Mouse (Mus musculus) lung, embryonic 14.5 days (tissue): Measurements from ENCODE around the gene Cerk. TPM values are rescaled to one million over a fixed set of nuclear protein-coding genes. Genes with fewer than 3 reads are reported as not detected.
A peak's percentile ranks its signal among the peaks of the same experiment; 100 is the strongest.

Experiments used
- ATAC-seq: fragments of 200-750 bp; cut with Nextera tagmentation; 2 replicates; pipeline ENCODE4 v1.8.0; 2017; ENCODE audit warnings: mild to moderate bottlenecking, moderate TSS enrichment, moderate library complexity; ENCODE audit not compliant: insufficient read depth
- DNase-seq: peaks from one replicate; pipeline ENCODE4 v3.0.0-alpha.2; 2015
- H3K27ac ChIP-seq: fragments of 300-500 bp; sonication (generic); 2 replicates; pipeline ENCODE4 v1.5.1; 2014; ENCODE audit warnings: low read depth, mild to moderate bottlenecking, moderate library complexity
- H3K27me3 ChIP-seq: fragments of 300-500 bp; sonication (generic); 2 replicates; pipeline ENCODE4 v1.6.1; 2014; ENCODE audit warnings: low read length, control low read depth; ENCODE audit not compliant: insufficient read depth
- H3K36me3 ChIP-seq: fragments of 300-500 bp; sonication (generic); 2 replicates; pipeline ENCODE4 v1.6.1; 2014; ENCODE audit warnings: control low read depth; ENCODE audit not compliant: insufficient read depth
- H3K4me1 ChIP-seq: fragments of 300-500 bp; sonication (generic); 2 replicates; pipeline ENCODE4 v1.6.1; 2014; ENCODE audit warnings: antibody characterized with exemption, control low read depth; ENCODE audit not compliant: insufficient read depth
- H3K4me2 ChIP-seq: fragments of 300-500 bp; sonication (generic); 2 replicates; pipeline ENCODE4 v1.6.1; 2014; ENCODE audit warnings: mild to moderate bottlenecking
- H3K4me3 ChIP-seq: fragments of 300-500 bp; sonication (generic); 2 replicates; pipeline ENCODE4 v1.5.1; 2014; ENCODE audit warnings: low read depth, low read length
- H3K9ac ChIP-seq: fragments of 300-500 bp; sonication (generic); 2 replicates; pipeline ENCODE4 v1.6.1; 2014
- H3K9me3 ChIP-seq: fragments of 300-500 bp; sonication (generic); 2 replicates; pipeline ENCODE4 v1.6.1; 2016; ENCODE audit warnings: low read depth, low read length, control low read depth
- CTCF ChIP-seq: IDR thresholded peaks from 2 replicates; pipeline ENCODE4 v1.5.1; 2016; ENCODE audit warnings: antibody characterized with exemption, low read depth
- WGBS: fragments of 180-500 bp; shearing (Covaris S2); extraction: QIAGEN DNeasy Blood & Tissue Kit; methylation state at CpG from one replicate; pipeline ENCODE4 v1.1.7; 2014; 5-methylcytosine and 5-hydroxymethylcytosine counted together
- polyA plus RNA-seq: library from polyadenylated mRNA; unstranded; fragments of >200 nt; fragmentation: Nextera tagmentation; extraction: Ambion mirVana; gene quantifications from 2 replicates; pipeline ENCODE4 v1.2.1, GENCODE M21; 2014

Gene Cerk
- polyA plus RNA-seq, 1 experiment from 2014 or later = 34.2 TPM

GRCm38 (mm10) chr15:86205300-86205699, 19.4 kb upstream of the Cerk start:
- peak; percentile 70 for TF ChIP-seq CTCF
- WGBS = 55% methylated on average over 2 of the region's 2 CpGs
- peak; percentile 62 for DNase-seq

GRCm38 (mm10) chr15:86203942-86204561, 18.1 kb upstream of the Cerk start:
- DNase-seq = peak; percentile 57

More at GRCm38 (mm10) chr15:86205300-86205699, 19.4 kb upstream of the Cerk start:
- Histone ChIP-seq H3K36me3 (no peaks in the 10 kb centered on the region), H3K4me1 (peaks cover 3% of the 10 kb centered on the region; the same call in 1 of the 2 replicates), H3K9ac (no peak overlapping the region), H3K4me3 (no peak overlapping the region), H3K4me2 (no peak overlapping the region), H3K27ac (no peak overlapping the region), H3K9me3 (no peaks in the 10 kb centered on the region), H3K27me3 (no peaks in the 10 kb centered on the region)
- no peak for ATAC-seq

GRCm38 (mm10) chr15:86203292-86203793, 17.4 kb upstream of the Cerk start:
- Histone ChIP-seq H3K9me3 (no peaks in the 10 kb centered on the region), H3K36me3 (no peaks in the 10 kb centered on the region), H3K27me3 (no peaks in the 10 kb centered on the region), H3K4me1 (peaks cover 3% of the 10 kb centered on the region; the same call in 1 of the 2 replicates), H3K27ac (peak overlapping the region; percentile 47), H3K4me3 (no peak overlapping the region), H3K4me2 (no peak overlapping the region), H3K9ac (no peak overlapping the region)
- ATAC-seq = no peak
- TF ChIP-seq CTCF = no peak
- 75% methylated on average over 7 of the region's 7 CpGs for WGBS
- DNase-seq = no peak

More at GRCm38 (mm10) chr15:86203942-86204561, 18.1 kb upstream of the Cerk start:
- no peaks in the 10 kb centered on the region for H3K36me3 ChIP-seq
- H3K4me3 ChIP-seq = no peak overlapping the region
- no peaks in the 10 kb centered on the region for H3K9me3 ChIP-seq
- H3K27ac ChIP-seq = peak overlapping the region; percentile 47; the same call in 1 of the 2 replicates
- peaks cover 3% of the 10 kb centered on the region; the same call in 1 of the 2 replicates for H3K4me1 ChIP-seq
- H3K27me3 ChIP-seq = no peaks in the 10 kb centered on the region
- H3K9ac ChIP-seq = no peak overlapping the region
- ATAC-seq = no peak
- TF ChIP-seq CTCF = no peak
- peak overlapping the region; percentile 21; the same call in 1 of the 2 replicates for H3K4me2 ChIP-seq
- WGBS = 37% methylated on average over 7 of the region's 7 CpGs

GRCm38 (mm10) chr15:86202640-86203039, 16.7 kb upstream of the Cerk start:
- ATAC-seq (no peak), DNase-seq (peak; percentile 54)
- WGBS = 44% methylated on average over 6 of the region's 6 CpGs
- no peak for TF ChIP-seq CTCF
- no peak overlapping the region for H3K4me3 ChIP-seq
- peaks cover 3% of the 10 kb centered on the region; the same call in 1 of the 2 replicates for H3K4me1 ChIP-seq
- no peak overlapping the region for H3K9ac ChIP-seq
- H3K9me3 ChIP-seq = no peaks in the 10 kb centered on the region
- H3K27me3 ChIP-seq = no peaks in the 10 kb centered on the region
- no peak overlapping the region for H3K4me2 ChIP-seq
- 0 out of 2 replicates have a peak overlapping the region, but pooled peaks have one; percentile 32 for H3K27ac ChIP-seq
- no peaks in the 10 kb centered on the region for H3K36me3 ChIP-seq

GRCm38 (mm10) chr15:86201696-86202330, 15.9 kb upstream of the Cerk start:
- H3K27me3 ChIP-seq = no peaks in the 10 kb centered on the region
- H3K27ac ChIP-seq = peak overlapping the region; percentile 38; the same call in 1 of the 2 replicates
- 67% methylated on average over 9 of the region's 9 CpGs for WGBS
- DNase-seq (no peak), ATAC-seq (no peak)
- peaks cover 3% of the 10 kb centered on the region; the same call in 1 of the 2 replicates for H3K4me1 ChIP-seq
- no peak overlapping the region for H3K4me2 ChIP-seq
- no peaks in the 10 kb centered on the region for H3K36me3 ChIP-seq
- no peak overlapping the region for H3K9ac ChIP-seq
- no peak for TF ChIP-seq CTCF
- no peak overlapping the region for H3K4me3 ChIP-seq
- H3K9me3 ChIP-seq = no peaks in the 10 kb centered on the region

GRCm38 (mm10) chr15:86201095-86201494, 15.2 kb upstream of the Cerk start:
- Histone ChIP-seq H3K4me1 (peaks cover 3% of the 10 kb centered on the region; the same call in 1 of the 2 replicates), H3K4me3 (no peak overlapping the region), H3K4me2 (no peak overlapping the region), H3K9me3 (no peaks in the 10 kb centered on the region), H3K36me3 (no peaks in the 10 kb centered on the region), H3K27ac (peak overlapping the region; percentile 38; the same call in 1 of the 2 replicates), H3K9ac (no peak overlapping the region), H3K27me3 (no peaks in the 10 kb centered on the region)
- 32% methylated on average over 4 of the region's 4 CpGs for WGBS
- DNase-seq (peak; percentile 65), ATAC-seq (peak; percentile 60; the same call in 1 of the 2 replicates)
- no peak for TF ChIP-seq CTCF

GRCm38 (mm10) chr15:86200169-86200568, 14.2 kb upstream of the Cerk start:
- H3K27ac ChIP-seq = no peak overlapping the region
- ATAC-seq = no peak
- 28% methylated on average over 4 of the region's 4 CpGs for WGBS
- H3K4me3 ChIP-seq = no peak overlapping the region
- DNase-seq = no peak
- H3K36me3 ChIP-seq = no peaks in the 10 kb centered on the region
- H3K9ac ChIP-seq = no peak overlapping the region
- peaks cover 3% of the 10 kb centered on the region; the same call in 1 of the 2 replicates for H3K4me1 ChIP-seq
- no peak for TF ChIP-seq CTCF
- no peaks in the 10 kb centered on the region for H3K9me3 ChIP-seq
- H3K27me3 ChIP-seq = no peaks in the 10 kb centered on the region
- no peak overlapping the region for H3K4me2 ChIP-seq
